In the genomic region with DNA sequence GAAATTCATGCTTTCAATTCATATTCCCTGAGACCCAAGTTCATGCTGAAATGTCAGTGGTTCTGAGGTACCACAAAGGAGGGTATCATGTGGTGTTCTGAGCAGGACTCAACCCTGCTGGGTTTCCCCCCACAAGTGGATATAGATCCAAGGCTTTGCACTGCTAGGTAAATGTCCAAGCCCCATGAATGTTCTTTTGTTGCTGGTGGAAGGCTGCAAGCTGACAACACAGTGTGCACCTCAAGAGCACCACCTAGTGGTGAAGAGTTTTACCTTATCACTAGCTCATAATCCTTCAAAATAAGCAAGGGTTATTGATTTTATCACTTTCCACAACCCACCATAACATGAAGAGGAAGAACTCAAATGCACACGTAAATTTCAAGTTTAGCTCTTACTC, we compare ENCODE assay signal across 10 mouse cellular contexts. TPM values are rescaled to one million over a fixed set of nuclear protein-coding genes. Genes with fewer than 3 reads are reported as not detected.
DNase-seq lines count a peak whose midpoint lies in the region; ATAC-seq and TF ChIP-seq lines count a peak whose summit lies in the region.
"Had no signal": no experiment of that assay in that cellular context is flagged by ENCODE, and none has a peak within 500 bp of the region (broad histone marks: within the 10 kb centered on the region; RNA-seq: fewer than 3 reads in every experiment).

No protein-coding gene starts in this region.

- peak; percentile 98 for TF ChIP-seq CTCF in layer of hippocampus, adult 2 months (conservative IDR thresholded peaks at IDR 0.05)
- TF ChIP-seq CTCF in bone marrow macrophage, adult 2 months (IDR thresholded peaks at IDR 0.05; ENCODE audit: low read depth, low read length), result peak; percentile 61; the same call in 1 of the 2 replicates

- H3K9ac ChIP-seq in limb, embryonic 14.5 days (ENCODE audit: low read depth, low read length, severe bottlenecking), result no peak overlapping the region

- no peak overlapping the region for H3K4me3 ChIP-seq in layer of hippocampus, adult 2 months
- H3K4me3 ChIP-seq in bone marrow macrophage, adult 2 months (ENCODE audit: insufficient read depth, low read length), result no peak overlapping the region
- no peak overlapping the region for H3K4me3 ChIP-seq in limb, embryonic 14.5 days (replicated peaks; ENCODE audit: low read length)

- DNase-seq in layer of hippocampus, adult 2 months (ENCODE audit: low spot score in 2 of 2), result peak; percentile 67 to 78
- DNase-seq in layer of hippocampus, adult 8-10 months (ENCODE audit: low spot score in 2 of 2), result no peak
- peak; percentile 59 for DNase-seq in ES-CJ7 (ENCODE audit: low read depth, low spot score)
- DNase-seq in limb, embryonic 14.5 days (ENCODE audit: low spot score), result peak; percentile 93
- DNase-seq in retina, postnatal 1 day, result peak; percentile 80
- no peak for DNase-seq in gastrocnemius, postnatal 36 days

- peaks cover 91% of the 10 kb centered on the region for H3K36me3 ChIP-seq in limb, embryonic 14.5 days (ENCODE audit: control insufficient read depth, insufficient read depth, low read length)

- H3K4me1 ChIP-seq in bone marrow macrophage, adult 2 months (ENCODE audit: control insufficient read depth, insufficient read depth, low read length), result no peaks in the 10 kb centered on the region
- no peaks in the 10 kb centered on the region for H3K4me1 ChIP-seq in limb, embryonic 14.5 days (ENCODE audit: control insufficient read depth, insufficient read depth, low read length)

- peak overlapping the region; percentile 60 for H3K27ac ChIP-seq in layer of hippocampus, adult 2 months
- H3K27ac ChIP-seq in bone marrow macrophage, adult 2 months (ENCODE audit: insufficient read depth, low read depth, low read length), result no peak overlapping the region
- H3K27ac ChIP-seq in limb, embryonic 14.5 days (replicated peaks; ENCODE audit: low read depth, low read length), result no peak overlapping the region
- H3K27ac ChIP-seq: macrophage had no signal

- TF ChIP-seq POLR2A in bone marrow macrophage, adult 2 months (IDR thresholded peaks at IDR 0.05; ENCODE audit: borderline replicate concordance, low read depth, low read length), result no peak
- no peak for TF ChIP-seq POLR2A in limb, embryonic 14.5 days (IDR thresholded peaks at IDR 0.05; ENCODE audit: borderline replicate concordance, extremely low read depth, insufficient read depth, insufficient read length)

- H3K9me3 ChIP-seq in limb, embryonic 14.5 days (ENCODE audit: control insufficient read depth, low read length), result no peaks in the 10 kb centered on the region

- peak; percentile 59; the same call in 1 of the 2 replicates for ATAC-seq in erythroid progenitor cell, adult 5-6 weeks (replicated peaks; ENCODE audit: low FRiP score, poor library complexity, severe bottlenecking)
- peak; percentile 50; the same call in 1 of the 2 replicates for ATAC-seq in limb, embryonic 14.5 days (ENCODE audit: low FRiP score, low read depth)

- H3K4me2 ChIP-seq in limb, embryonic 14.5 days (replicated peaks; ENCODE audit: low read depth, low read length, severe bottlenecking), result no peak overlapping the region

- H3K27me3 ChIP-seq in limb, embryonic 14.5 days (ENCODE audit: control insufficient read depth, insufficient read depth, low read length), result no peaks in the 10 kb centered on the region

- WGBS in limb, embryonic 14.5 days, result 24% methylated on average over 1 of the region's 1 CpGs

- intact Hi-C loops in gastrocnemius, postnatal 36 days (cut with DNase I), result loop anchor here (5.0 kb wide), 1 partner anchor 67 kb away; no protein-coding TSS in a partner anchor

RNA-seq across cellular contexts. Expression of a gene that starts 10.8 kb away (rescaled TPM):
- 10 to 100 TPM; 13.1 to 16.8 TPM for total RNA-seq in layer of hippocampus, adult 2 months (2021)
- total RNA-seq in layer of hippocampus, adult 8-10 months (2022), result 10 to 100 TPM in 3 of 4 experiments, 1 to 10 TPM in 1; 9.4 to 15.9 (median 12.6) TPM
- 1.3 and 1.6 TPM in 2 replicates for polyA plus RNA-seq in bone marrow macrophage, adult 2 months (2012; ENCODE audit: insufficient read depth, insufficient read length, missing spikeins)
- total RNA-seq in erythroid progenitor cell, adult 5-6 weeks (2015; ENCODE audit: low replicate concordance), result 7.1 and 9.7 TPM in 2 replicates
- total RNA-seq in erythroid progenitor cell, adult 5-6 weeks (2017; ENCODE audit: low replicate concordance), result 4.6 and 9.5 TPM in 2 replicates
- polyA plus RNA-seq in limb, embryonic 14.5 days (2012; rRNA removed), result 8.6 and 11.5 TPM in 2 replicates
- 3.2 and 3.4 TPM in 2 replicates for polyA plus RNA-seq in limb, embryonic 14.5 days (2014; fragmentation: Nextera tagmentation; extraction: Ambion mirVana)
- 1 to 10 TPM in 1 of 2 experiments, under 1 TPM in 1; 0.74 to 1.1 TPM for total RNA-seq in gastrocnemius, postnatal 36 days (2021)

RNA-seq across cellular contexts. Expression of a gene that starts 16.0 kb away (rescaled TPM):
- 1 to 10 TPM; 3.2 to 4.5 TPM for total RNA-seq in layer of hippocampus, adult 2 months (2021)
- 1 to 10 TPM; 2.7 to 3.9 (median 3.4) TPM for total RNA-seq in layer of hippocampus, adult 8-10 months (2022)
- polyA plus RNA-seq in bone marrow macrophage, adult 2 months (2012; ENCODE audit: insufficient read depth, insufficient read length, missing spikeins), result not detected in 2 replicates
- total RNA-seq in erythroid progenitor cell, adult 5-6 weeks (2015; ENCODE audit: low replicate concordance), result not detected in 2 replicates
- total RNA-seq in erythroid progenitor cell, adult 5-6 weeks (2017; ENCODE audit: low replicate concordance), result not detected in 2 replicates
- polyA plus RNA-seq in limb, embryonic 14.5 days (2012; rRNA removed), result 0.49 and 0.58 TPM in 2 replicates
- polyA plus RNA-seq in limb, embryonic 14.5 days (2014; fragmentation: Nextera tagmentation; extraction: Ambion mirVana), result 0.17 and 0.69 TPM in 2 replicates
- not detected for total RNA-seq in gastrocnemius, postnatal 36 days (2021)
- polyA plus RNA-seq: gonadal fat pad, adult 2 months; macrophage had no signal

RNA-seq across cellular contexts. Expression of a gene that starts 42.5 kb away (rescaled TPM):
- total RNA-seq in layer of hippocampus, adult 2 months (2021), result 1 to 10 TPM; 2.2 to 2.6 TPM
- 1 to 10 TPM in 3 of 4 experiments, under 1 TPM in 1; 0.73 to 2.6 (median 1.6) TPM for total RNA-seq in layer of hippocampus, adult 8-10 months (2022)
- not detected in 2 replicates for polyA plus RNA-seq in bone marrow macrophage, adult 2 months (2012; ENCODE audit: insufficient read depth, insufficient read length, missing spikeins)
- total RNA-seq in erythroid progenitor cell, adult 5-6 weeks (2015; ENCODE audit: low replicate concordance), result 1.8 and 2.1 TPM in 2 replicates
- total RNA-seq in erythroid progenitor cell, adult 5-6 weeks (2017; ENCODE audit: low replicate concordance), result 1.0 TPM in 1 of 2 replicates, not detected in the other
- 1.9 and 2.1 TPM in 2 replicates for polyA plus RNA-seq in limb, embryonic 14.5 days (2012; rRNA removed)
- 0.22 and 0.26 TPM in 2 replicates for polyA plus RNA-seq in limb, embryonic 14.5 days (2014; fragmentation: Nextera tagmentation; extraction: Ambion mirVana)
- total RNA-seq in gastrocnemius, postnatal 36 days (2021), result under 1 TPM; 0.20 TPM
- polyA plus RNA-seq: macrophage had no signal

RNA-seq across cellular contexts. Expression of a gene that starts 45.1 kb away (rescaled TPM):
- total RNA-seq in layer of hippocampus, adult 2 months (2021), result not detected
- under 1 TPM in 1 of 4 experiments, not detected in 3; 0.16 TPM for total RNA-seq in layer of hippocampus, adult 8-10 months (2022)
- not detected in 2 replicates for polyA plus RNA-seq in bone marrow macrophage, adult 2 months (2012; ENCODE audit: insufficient read depth, insufficient read length, missing spikeins)
- not detected in 2 replicates for total RNA-seq in erythroid progenitor cell, adult 5-6 weeks (2015; ENCODE audit: low replicate concordance)
- total RNA-seq in erythroid progenitor cell, adult 5-6 weeks (2017; ENCODE audit: low replicate concordance), result not detected in 2 replicates
- 0.01 and 0.04 TPM in 2 replicates for polyA plus RNA-seq in limb, embryonic 14.5 days (2012; rRNA removed)
- 0.07 TPM in 1 of 2 replicates, not detected in the other for polyA plus RNA-seq in limb, embryonic 14.5 days (2014; fragmentation: Nextera tagmentation; extraction: Ambion mirVana)
- total RNA-seq in gastrocnemius, postnatal 36 days (2021), result under 1 TPM in 1 of 2 experiments, not detected in 1; 0.08 TPM
- polyA plus RNA-seq: macrophage had no signal

RNA-seq across cellular contexts. Expression of a gene that starts 49.4 kb away (rescaled TPM):
- total RNA-seq in layer of hippocampus, adult 2 months (2021), result 100 to 1,000 TPM; 104 to 112 TPM
- total RNA-seq in layer of hippocampus, adult 8-10 months (2022), result 100 to 1,000 TPM in 3 of 4 experiments, 10 to 100 TPM in 1; 97.2 to 106 (median 103) TPM
- 23.2 and 29.4 TPM in 2 replicates for polyA plus RNA-seq in bone marrow macrophage, adult 2 months (2012; ENCODE audit: insufficient read depth, insufficient read length, missing spikeins)
- total RNA-seq in erythroid progenitor cell, adult 5-6 weeks (2015; ENCODE audit: low replicate concordance), result 21.4 and 38.9 TPM in 2 replicates
- total RNA-seq in erythroid progenitor cell, adult 5-6 weeks (2017; ENCODE audit: low replicate concordance), result 41.7 and 42.7 TPM in 2 replicates
- polyA plus RNA-seq in limb, embryonic 14.5 days (2012; rRNA removed), result 116 and 185 TPM in 2 replicates
- 90.2 and 95.8 TPM in 2 replicates for polyA plus RNA-seq in limb, embryonic 14.5 days (2014; fragmentation: Nextera tagmentation; extraction: Ambion mirVana)
- total RNA-seq in gastrocnemius, postnatal 36 days (2021), result 10 to 100 TPM; 21.0 to 25.8 TPM

Comparison
In these comparisons a context has a peak if more than half of its experiments do, and no peak if none do; other contexts are left out.
1. DNase-seq: peak in layer of hippocampus, adult 2 months (2 of 2), ES-CJ7 (single experiment), limb, embryonic 14.5 days (single experiment) and retina, postnatal 1 day (single experiment); none in layer of hippocampus, adult 8-10 months (0 of 2) and gastrocnemius, postnatal 36 days (0 of 2).